Mouse (Mus musculus) bone marrow, adult 2 months (tissue): Measurements from ENCODE around the gene Fam216a.

ENCODE experiments used
- CTCF ChIP-seq: fragments of 200-500 bp; IDR thresholded peaks from 2 replicates; pipeline ENCODE4 v1.5.1; 2011; ENCODE audit warnings: low read length, control low read depth; ENCODE audit not compliant: control insufficient read depth, insufficient read depth
- POLR2A ChIP-seq: fragments of 200-500 bp; IDR thresholded peaks from 2 replicates; pipeline ENCODE4 v1.6.1; 2011; ENCODE audit warnings: low read depth, mild to moderate bottlenecking, control low read depth, low read length, borderline replicate concordance; ENCODE audit not compliant: control insufficient read depth

- TF ChIP-seq CTCF (peak; percentile 80), POLR2A (no peak)
These were observed 21.7 kb upstream of the Fam216a start for GRCm38 (mm10) chr5:122393887-122394286.
